Mouse (Mus musculus) A20 (cell line): ENCODE data around the gene Piezo1.

Experiments used
- DNase-seq: peaks from one replicate; pipeline ENCODE4 v3.0.0-alpha.2; 2011; ENCODE audit warnings: low read depth, low spot score

The Piezo1 gene

DNA sequence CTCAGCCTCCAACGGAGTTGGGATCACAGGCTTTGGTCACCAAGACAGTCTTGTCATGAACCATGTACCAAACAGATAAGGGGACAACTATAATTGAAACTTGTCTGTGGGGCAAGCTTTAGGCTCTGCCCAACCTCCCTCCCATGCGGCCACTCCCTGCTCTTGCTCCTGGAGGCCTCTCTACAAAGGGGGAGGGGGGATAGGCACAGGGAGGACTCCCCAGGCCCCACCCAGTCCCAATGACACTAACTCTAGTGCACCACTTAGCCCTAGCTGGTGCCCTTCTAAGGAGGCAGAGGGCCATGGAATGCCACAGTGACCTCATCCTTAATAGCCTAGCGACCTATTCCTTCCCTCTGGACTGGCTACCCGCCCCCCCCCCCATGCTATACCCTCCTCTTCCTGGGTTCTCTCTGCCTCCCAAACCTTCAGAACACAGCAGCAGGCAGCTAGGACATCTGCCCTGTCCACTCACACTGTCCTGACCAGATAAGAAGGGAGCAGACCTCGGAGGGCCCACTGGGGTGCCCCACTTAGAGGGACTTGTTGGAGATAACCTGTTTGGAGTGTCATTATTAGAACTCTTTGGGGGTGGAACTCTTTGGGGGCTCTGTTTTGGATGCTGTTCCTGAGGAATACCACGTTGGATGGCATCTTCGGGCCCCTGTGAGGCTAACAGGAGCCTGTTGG lies 4.9 kb downstream of the Piezo1 start:
- DNase-seq = no peak

DNA sequence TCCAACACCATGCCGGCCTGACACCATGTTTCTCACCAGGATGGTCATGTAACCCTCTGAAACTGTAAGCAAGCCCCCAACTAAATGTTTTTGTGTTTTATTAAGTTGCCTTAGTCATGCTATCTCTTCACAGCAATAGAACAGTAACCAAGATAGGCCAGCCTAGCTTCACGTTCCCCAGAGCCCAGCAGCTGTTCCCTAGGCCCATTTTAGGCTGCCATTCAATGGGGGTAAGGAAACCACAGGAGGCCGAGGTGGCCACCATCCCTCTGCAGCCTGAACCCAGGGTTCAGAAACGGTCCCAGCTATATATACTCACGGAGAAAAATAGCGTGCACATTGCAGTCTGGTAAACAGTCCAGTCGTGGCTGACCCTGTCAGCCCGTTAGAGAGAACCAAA lies 7.0 kb downstream of the Piezo1 start:
- DNase-seq = no peak

- no peak for DNase-seq
Observed at GRCm38 (mm10) chr8:122538310-122539076, 12.6 kb downstream of the Piezo1 start.

GRCm38 (mm10) chr8:122537812-122538211 lies 13.3 kb downstream of the Piezo1 start:
- no peak for DNase-seq

GRCm38 (mm10) chr8:122537033-122537432 lies 14.1 kb downstream of the Piezo1 start:
- no peak for DNase-seq

DNA sequence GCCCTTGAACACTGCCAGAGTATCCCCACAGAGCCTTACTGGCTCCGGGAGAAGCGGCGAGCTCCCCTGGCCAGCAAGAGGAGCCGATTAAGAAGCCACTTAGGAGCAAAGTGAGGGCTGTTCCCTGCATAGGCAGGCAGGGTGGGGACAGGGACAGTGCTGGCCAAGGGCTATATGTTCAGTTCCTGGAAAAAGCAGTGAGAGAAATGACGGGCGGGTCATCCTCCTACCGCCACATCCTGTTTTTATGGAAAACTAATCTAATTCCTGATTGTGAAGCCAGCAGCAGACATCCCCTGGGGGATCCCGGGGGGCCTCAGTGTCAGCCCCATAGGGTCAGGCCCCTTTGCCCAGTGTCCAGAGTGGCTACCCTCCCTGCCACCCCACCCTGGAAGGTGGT lies 19.8 kb downstream of the Piezo1 start:
- no peak for DNase-seq

DNA sequence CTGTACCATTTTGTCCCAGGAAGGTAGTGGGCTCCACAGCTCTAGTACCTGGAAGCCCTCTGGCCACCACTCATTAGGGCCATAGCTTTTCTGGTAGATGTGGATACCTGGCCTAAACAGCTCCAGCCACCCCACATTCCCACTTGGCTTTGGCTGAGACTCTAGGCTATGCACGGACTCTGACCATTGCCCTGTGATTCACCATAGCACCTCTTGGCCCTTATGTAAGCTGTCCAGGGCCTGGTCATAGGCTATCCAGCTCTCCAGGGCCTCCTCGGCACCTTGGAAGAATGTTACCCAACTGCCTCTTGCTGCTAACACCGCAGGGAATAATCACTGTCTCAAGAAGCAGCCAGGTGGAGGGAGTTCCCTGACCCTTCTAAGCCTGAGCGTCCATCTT lies 22.0 kb downstream of the Piezo1 start:
- DNase-seq = no peak

GRCm38 (mm10) chr8:122527937-122528336 lies 23.2 kb downstream of the Piezo1 start:
- no peak for DNase-seq

GRCm38 (mm10) chr8:122526526-122527170 lies 24.5 kb downstream of the Piezo1 start:
- no peak for DNase-seq

DNA sequence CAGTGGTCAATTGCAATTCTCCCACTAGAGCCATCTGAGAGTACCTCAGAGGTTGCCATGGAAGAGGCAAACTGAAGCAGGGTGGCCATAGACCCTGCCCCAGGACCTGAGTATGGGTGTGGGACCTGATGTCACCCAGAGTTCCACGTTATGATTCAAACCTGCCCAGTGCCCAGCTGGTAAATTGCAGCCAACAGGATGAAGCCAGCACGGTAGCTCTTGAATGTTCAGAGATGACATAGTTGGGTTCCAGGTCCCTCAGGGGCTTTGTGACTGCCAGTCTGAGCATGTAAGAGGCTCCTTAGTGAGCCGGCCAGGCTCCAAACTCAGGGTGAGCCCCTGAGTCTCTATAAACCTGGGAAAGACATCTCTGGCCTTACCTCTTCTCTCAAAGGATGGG lies 25.0 kb downstream of the Piezo1 start:
- no peak for DNase-seq

DNA sequence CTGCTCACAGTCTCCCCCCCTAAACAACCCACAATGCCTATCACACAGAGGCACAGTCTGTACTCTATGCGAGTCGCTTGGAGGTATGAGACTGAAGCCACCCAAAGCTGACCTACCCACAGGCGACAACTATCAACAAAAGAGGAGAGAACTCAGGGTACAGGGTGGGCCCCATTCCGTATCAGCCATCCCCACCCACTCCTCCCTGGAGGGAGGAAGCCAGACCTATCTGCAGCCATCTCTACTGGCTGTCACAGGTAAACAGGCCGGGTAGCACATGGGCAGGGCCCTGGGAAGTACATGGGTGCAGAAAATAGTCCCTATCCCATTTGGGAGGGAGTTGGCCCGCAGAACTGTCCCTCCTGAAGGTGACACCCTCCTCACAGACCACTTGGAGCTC lies 26.1 kb downstream of the Piezo1 start:
- no peak for DNase-seq

GRCm38 (mm10) chr8:122524506-122524905 lies 26.6 kb downstream of the Piezo1 start:
- no peak for DNase-seq

GRCm38 (mm10) chr8:122523652-122524360 lies 27.3 kb downstream of the Piezo1 start:
- no peak for DNase-seq

DNA sequence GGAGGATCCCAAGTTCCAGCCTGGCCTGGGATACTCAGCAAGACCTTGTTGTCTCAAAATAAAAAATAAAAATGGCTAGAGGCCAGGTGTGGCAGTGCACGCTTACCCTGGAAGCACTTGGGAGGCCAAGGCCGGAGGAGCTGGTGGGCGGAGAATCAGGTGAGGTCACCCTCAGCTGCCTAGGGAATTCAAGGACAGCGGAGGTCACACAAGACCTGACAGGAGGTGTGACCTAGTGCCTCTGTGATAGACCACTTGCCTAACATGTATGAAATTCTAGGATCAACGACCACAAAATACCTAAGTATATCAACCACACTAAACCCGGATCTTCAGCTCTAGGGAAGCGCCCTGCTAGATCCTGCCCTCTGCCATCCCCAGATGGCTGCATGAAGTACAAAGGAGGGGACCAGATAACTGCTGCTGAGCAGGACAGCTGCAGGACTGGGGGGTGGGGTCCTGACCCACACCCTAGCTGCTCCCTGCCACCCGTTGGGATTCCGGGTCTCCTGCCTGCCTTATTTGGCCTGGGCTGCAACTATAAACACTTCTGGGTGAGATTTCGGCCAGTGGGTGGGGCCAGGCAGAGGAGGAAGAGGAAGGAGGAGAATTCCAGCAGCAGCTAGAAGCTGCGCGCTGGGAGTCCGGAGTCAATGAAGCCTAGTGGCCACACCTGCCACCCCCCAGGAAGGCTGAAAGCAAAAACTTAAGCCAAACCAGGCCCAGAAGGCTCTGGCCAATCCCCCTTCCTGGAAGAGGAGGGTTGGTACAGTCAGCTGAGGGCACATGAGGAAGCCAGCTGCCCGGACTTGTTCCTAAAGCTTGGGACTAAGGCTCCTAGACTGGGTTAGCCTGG lies 28.1 kb downstream of the Piezo1 start:
- no peak for DNase-seq

DNA sequence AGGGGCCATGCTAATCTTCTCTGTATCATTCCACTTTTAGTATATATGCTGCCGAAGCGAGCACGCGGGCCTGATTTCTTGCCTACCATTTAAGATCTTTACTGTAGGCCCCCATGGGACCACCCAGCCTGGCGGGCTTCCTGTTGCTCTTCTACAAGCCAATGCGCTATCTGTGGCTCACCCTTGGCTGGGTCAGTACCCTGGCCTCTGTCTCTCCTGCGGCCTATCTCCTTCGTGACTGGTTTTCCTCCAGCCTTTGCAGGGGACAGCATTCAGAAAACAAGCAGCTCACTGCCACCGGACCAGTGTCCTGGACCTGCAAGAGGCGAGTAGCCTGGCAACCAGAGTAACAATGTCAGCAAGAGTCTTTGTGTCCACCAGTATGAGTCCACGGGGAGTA lies 30.5 kb downstream of the Piezo1 start:
- no peak for DNase-seq

DNA sequence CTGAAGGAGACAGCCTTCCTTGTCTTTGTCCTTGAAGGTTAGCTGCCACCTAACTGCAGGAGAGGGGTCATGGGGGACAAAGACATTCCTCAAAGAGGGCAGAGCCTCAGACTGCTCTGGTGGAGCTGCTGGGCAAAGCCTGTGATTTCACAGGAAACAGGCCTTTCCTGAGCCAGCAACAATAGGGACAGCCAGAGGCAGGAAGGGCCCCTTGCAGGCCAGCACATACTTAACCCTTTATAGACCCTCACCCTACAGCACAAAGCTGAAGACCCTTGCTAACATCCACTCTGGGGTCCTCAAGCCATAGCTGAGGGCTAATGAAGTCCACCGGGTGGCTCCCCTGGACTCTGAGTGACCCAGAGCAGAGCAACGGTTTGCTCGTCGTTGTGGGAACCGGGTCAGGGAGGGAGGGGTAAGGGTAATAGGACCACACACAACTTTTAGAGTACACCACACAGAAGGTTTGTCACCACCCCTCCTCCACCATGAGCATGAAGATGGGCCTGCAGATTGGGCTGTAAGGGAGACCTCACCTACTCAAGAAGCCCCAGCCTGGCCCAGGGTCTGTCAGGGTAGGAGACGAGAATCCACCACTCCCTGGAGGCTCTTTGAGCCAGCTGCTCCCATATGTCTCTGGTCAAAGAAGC lies 33.5 kb downstream of the Piezo1 start:
- DNase-seq = no peak

DNA sequence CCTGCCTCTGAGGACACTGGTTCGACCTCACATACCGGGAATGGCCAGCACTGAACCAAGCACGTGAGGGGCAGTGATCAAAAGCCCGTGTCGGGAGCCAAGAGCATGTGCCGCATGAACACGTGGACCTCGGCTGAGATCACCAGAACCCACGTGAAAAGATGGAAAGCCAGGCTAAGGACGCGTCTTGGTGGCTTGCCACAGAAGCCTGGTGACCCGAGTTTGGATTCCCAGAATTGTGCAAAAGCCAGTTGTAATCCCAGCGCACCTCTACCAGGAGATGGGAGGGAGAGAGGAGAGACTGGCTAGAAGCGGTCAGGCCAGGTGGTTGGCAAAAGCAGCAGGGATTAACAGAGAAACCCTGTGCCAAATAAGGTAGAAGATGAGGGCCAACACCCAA lies 35.4 kb downstream of the Piezo1 start:
- DNase-seq = no peak

DNA sequence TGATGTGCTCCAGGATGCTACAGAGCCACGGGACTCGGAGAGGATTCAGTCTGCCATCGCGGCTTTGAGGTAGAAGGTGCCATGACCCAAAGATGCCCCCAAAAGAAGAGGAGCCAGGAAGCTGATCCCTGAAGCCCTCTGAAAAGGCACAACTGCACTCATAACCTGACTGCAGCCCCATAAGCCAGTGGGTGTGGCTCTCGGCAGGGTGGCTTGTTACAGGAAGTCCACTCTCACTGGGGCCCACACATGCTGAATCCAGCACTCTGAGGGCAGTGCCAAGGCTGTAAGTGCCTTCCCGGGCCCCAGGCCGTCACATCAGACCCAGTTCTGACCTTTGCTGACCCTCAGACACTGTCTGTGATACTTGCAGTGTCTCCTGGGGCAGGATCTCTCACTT lies 38.7 kb downstream of the Piezo1 start:
- DNase-seq = no peak

DNA sequence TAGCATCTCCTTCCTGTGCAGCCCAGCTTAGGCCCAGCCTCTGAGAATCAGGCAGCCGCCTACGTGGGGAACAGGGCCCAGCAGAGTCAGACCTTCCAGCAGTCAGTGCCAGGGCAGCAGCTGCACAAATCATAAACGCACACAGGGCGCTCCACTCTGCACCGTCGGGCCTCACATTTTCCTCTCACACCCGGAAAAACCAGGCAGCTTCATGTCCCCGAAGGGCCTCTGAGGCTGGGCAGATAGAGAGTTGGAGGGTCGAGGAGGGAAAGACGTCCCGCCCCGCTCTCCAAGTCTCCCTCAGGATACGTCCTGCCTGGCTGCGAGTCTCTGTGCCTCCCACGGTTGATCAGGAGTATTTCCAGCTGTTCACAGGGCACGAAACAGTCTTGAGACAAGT lies 39.6 kb downstream of the Piezo1 start:
- DNase-seq = no peak

DNA sequence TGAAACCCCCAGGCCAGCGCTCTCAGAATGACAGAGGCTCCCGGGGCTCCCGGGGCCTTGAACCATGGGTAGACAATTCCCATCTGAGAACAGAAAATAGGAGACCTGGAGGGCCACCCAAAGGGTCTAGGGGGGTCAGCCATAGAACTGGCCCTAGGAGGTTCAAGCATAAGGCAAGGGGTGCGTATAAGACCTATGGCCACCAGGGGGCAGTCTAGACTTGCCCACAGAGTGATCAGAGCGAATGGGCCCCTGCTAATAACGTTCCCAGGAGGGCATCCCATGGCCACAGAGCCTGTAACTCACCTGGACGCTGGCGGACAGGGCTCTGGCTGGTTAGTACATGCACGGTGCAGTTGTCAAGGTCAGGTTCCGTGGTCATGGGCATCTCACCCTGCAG lies 50.3 kb downstream of the Piezo1 start:
- peak; percentile 77 for DNase-seq

DNA sequence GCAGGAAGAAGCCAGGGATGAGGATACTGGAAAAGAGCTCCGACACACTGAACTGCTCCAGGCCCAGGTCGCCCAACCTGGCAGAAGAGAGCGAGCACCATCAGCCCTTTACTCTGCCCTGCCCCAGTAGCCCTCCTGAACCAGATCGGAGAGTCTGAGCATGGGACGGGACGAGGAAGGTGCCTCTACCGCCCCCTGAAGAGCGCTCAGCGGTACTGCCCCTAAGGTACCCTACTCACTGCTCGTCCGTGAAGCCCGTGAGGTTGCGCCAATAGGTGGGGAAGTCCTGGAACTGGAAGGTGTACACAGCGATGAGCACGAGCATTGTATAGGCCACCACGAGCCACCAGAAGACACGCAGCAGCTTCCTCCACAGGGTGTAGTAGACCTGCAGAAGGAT lies 53.2 kb downstream of the Piezo1 start:
- peak; percentile 23 for DNase-seq
